Mouse (Mus musculus) forelimb bud, embryonic 11.5 days (tissue): Measurements from ENCODE around the gene Gramd1b.

Experiments used
- DNase-seq: peaks from one replicate; pipeline ENCODE4 v3.0.0-alpha.2; 2012; ENCODE audit warnings: low read depth, low spot score

The Gramd1b gene

DNA sequence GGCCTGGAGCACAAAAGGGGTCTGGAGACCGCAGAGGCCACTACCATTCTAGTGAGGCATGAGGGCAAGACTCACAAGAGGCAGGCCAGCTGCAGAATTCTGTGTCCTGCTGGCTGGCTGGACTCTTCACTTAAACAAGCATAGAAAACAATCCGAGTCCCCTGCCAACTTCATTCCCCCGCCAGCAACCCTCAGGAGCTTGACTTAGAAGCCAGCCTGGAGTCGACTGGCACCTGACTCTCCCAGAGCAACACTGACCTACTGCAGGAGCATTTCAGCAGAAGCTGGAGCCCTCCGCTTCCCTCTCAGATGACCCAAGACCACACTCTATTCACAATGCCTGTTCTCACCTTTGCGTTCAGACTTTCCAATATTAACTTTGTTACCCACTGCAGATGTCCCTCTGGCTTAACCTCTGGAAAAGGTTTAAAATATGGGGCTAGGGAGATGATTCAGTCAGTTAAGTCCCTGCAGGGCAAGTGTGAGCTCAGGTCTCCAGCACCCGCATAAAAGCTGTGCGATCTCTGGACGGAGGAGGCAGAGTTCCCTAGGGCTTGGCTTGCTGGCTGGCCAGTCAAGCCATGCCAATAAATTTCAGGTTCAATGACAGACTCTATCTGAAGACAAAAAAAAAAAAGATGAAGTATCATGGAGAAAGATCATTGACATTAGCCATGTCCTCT is 104.8 kb downstream of the Gramd1b start:
- DNase-seq, result no peak

DNA sequence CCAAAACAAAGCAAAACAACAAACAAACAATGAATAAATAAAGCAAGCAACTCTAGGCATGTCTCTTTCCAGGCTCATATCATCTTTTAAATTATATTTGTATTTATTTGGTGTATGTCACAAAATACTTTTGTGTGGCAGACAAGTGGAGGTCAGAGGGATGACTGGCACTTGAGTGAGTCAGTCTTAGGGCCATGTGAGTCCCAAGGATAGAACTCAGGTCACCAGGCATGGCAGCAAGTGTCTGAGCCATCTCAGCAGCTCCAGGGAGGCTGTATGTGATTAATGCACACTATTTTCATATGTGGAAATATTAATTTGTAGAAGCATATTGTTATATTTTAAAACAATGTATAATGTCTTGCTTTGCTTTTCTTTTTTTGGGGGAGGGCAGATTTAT is 106.3 kb downstream of the Gramd1b start:
- no peak for DNase-seq

DNA sequence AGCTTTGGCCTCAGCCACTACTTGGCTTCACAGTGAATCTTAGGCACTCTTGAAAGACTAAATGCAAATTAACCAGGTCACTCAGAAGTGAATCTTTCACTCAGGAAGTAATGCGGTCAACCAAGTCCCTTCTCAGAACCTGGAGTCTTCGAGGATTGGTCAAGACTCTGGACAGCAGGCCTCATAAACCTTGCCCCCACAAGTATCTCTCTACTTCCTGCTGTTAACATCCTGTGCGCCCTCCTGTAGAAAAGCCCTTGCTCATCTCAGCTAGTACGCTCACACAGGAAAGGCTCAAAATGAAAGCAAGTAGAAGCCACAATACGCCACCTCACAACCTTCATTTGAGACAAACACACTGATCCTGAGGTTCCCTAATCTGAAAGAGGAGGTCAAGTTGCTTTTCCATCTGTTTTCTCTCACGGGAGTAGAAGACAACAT is 107.7 kb downstream of the Gramd1b start:
- no peak for DNase-seq

DNA sequence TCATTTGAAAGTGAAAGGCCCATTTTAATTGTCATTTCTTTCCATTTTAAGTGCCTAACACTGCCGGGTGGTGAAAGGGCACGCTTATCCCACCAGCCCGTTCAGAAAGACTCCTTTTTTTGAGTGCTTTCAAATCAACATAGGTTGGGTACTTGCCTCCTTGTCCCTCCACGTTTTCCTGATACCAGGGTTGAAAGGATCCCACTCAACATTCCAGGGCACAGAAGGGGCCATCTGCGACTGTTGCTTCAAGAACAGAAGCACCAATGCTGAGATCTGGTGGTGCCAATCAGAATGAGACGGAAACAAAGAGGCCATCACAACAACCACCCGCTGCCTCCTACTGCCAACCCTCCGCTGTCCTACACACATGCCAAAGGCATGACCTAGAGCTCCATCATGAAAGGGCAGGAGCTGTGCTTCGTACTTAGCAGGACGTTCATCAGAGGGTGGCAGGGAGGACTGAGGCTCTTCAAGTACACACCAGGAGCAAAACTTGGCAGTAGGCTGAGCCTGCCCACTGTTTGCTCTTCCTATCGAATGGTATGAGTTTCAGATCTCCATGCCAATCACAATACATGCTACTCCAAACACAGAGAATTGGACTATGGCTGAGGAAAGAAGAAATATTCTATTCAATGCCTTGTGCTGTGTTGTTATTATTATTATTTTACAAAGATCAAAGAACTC is 108.7 kb downstream of the Gramd1b start:
- no peak for DNase-seq

DNA sequence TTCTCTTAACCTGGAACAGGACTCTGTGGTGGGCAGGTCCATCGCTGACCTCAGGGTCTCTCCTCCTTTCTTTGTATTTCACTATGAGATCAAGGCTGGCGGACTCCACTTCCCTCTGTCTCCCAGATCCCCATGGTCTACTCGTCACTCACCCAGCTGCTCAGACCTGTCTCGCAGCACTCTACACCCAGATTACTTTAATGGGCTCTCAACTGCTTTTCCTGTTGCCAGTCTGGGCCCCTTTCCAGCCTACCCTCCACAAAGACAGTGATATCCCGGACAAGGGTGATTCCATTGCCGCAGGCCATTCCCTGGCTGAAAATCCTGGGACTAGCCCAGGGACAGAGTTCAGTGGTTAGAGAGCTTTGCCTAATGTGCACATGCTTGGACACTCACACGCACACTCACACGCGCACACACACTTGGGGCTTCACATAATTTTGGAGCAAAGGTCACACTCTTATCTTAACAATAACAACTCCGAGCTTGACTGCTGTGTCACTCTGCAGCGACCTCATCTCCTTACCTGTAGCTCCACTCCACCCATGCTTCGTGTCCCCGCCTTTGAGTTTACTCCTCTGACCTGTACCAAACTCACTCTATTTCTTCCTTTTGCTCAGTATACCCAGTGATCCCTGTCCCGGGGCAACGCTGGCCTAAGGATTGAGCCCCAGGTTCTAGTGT is 110.4 kb downstream of the Gramd1b start:
- no peak for DNase-seq

DNA sequence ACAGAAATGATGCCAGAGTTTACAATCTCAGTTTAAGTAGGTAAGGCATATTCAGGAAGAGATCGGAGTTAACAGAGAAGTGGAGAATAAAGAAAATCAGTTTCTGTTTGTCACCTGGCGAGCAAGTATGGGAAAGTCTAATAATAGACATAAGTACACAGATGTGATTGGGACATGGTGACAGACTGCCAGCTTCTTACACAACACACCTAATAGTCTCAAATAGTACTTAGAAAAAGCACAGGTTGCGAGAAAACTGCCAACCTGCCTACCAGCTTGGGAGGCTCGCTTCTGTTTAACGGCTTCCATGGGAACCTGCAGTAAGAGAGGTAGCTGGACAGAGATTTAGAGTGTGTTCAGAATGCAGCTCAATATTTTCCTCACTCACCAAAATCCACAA is 112.4 kb downstream of the Gramd1b start:
- no peak for DNase-seq

DNA sequence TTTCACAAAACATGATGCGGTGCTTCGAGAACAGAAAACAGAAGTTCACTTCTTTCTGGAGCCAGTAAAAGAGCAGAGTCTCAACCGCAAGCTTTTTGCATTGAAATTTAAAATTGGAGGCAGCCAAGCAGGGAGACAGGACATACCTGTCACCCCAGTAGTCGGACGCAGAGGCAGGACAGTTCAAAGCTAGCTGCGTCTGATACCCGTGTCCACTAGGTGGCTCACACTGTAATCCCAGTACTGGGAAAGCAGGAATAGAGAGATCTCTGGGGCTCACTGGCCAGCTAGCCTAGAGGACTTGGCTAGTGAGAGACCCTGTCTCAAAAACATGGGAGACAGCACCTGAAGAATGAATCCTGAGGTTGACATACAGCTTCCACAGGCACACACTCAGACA is 115.0 kb downstream of the Gramd1b start:
- DNase-seq, result no peak

DNA sequence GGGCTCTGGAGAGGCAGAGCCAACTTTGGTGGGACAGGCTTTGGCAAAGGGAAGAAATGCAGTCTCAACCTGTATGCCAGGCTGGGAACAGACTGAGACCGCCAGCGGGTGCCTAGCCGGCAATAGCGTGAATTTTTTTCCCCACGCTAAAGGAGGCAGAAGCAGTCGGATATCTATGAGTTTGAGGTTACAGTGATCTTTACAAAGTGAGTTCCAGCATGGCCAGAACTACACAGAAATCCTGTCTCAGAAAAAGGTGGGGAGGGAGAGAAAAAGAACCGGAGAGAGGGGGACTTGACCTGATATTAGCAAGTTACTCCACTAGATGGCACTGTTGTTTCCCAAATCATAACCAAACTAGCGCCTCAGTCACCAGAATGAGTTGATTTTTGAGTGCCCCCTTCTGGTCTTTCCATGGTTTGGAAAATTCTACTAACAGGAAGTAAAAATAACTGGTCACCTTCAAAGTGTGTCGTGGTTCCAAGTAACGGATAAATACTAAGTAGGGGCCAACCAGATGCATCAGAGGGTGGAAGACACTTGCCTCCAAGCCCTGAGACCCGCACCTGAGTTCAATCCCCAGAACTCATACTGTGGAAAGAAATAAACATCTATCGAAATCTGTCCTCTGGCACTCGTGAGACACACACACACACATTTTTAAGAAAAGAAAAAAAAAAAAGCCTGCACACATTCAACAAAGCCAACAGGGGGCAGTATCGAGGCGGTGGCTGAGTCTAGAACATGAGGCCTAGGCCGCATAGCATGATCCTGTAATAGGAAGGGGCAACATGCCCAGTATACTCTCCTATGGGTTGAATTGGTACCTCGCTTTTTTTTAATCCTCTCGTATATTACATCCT is 116.0 kb downstream of the Gramd1b start:
- DNase-seq, result peak; percentile 90

DNA sequence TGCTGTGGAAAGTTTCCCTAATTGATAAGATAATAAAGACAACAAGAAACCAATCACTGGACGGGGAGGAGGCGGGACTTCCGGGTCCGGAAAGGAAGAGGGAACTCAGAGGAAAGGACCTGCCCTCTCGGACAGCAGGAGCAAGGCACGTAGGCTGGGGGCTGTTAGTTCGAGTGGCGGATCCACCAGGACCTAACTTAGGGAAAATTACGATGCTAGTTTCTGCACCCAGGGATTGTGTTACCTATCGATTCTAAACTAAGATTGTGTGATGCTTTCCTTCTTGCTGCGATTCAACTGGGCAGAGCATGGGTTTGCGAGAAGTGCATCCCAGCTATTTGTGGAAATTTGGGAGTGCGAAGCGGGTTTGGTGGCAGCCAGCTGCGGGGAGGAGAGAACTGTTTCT is 116.7 kb downstream of the Gramd1b start:
- peak; percentile 58 for DNase-seq

DNA sequence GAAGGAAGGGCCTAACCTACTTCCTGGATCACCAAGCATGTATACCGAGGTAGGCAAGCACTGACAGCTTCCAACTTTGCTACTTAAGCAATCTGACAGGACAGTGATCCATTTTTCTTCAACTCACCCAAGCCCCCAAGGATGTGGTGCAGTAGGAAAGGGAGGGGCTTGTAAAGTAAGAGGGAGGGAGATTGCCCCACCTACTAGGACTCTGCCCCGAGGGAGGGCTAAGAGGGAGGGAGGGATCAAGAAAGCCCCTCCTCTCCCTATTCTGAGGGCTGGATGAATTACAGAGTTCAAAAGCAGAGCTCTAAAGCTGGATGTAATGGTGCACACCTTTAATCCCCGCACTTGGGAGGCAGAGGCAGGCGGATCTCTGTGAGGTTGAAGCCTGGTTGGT is 117.6 kb downstream of the Gramd1b start:
- no peak for DNase-seq

DNA sequence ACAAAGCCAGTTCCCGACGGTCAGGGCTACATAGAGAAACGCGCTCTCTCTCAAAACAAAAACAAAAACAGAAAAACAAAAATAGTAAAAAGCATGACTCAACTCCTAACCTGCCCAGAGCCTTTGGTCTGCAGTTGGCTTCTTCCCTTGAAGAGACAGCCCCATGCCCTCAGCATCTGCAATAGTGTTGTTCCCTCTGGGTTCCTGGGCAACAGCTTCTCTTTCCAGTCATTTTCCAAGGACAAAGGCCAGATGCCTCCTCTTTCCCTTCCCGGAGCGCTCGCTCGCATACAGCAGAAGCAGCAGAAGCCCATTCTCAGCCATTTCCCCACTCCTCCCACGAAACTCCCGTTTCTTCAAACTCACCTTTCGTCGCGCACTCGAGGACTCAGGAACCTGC is 118.3 kb downstream of the Gramd1b start:
- no peak for DNase-seq

DNA sequence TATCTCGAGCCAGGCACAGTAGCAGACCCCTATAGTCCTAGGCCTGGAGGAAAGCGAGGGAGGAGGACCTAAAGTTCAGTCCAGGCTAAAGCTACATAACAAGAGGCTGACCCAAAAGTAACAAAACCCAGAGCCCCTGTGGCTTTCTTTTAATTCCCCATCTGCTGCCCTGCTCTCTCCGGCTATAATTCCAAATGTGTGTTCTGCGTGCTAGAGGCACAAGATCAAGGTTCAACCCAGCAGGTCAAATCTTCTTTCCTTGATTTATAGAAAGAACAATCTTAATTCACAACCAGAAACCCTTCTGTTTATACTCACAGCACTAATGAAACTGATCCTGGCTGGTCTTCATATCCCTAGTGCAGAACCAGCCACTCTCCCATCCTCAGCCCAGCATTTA is 118.9 kb downstream of the Gramd1b start:
- no peak for DNase-seq

DNA sequence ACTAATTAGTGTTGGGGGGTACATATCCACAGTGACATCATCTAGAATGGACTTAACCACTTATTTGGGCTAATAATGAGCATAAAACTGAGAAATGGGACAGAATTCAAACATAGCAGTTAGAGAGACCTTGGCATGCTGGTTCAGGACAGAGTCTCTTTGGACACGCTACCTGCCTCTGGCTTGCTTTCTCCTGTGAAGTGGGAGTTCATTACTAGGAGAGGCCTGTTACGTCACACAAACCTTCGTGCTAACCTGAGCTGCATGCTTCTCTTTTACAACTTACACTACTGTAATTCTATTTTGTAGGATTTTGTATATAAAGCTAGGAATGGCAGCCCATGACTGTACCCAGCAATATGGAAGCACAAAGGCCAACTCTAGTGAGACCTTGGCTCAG is 120.3 kb downstream of the Gramd1b start:
- no peak for DNase-seq

DNA sequence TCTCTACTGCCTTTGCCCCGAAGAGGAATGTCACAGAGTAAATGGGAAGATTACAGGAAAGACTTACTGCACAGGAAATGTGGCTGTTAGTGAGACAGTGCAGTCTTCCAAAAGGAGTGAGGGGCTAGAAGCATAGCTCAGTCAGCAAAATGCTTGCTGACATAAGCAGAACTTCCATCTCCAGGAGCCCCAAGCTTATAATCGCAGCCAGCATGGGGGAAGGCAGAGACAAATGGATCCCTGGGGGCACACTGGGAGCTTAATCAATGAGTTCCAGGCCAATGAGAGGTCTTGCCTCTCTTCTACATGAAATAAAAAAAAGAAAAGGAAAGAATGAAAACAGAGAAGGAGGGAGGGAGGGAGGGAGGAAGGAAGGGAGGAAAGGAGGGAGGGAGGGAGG is 122.1 kb downstream of the Gramd1b start:
- DNase-seq, result no peak

DNA sequence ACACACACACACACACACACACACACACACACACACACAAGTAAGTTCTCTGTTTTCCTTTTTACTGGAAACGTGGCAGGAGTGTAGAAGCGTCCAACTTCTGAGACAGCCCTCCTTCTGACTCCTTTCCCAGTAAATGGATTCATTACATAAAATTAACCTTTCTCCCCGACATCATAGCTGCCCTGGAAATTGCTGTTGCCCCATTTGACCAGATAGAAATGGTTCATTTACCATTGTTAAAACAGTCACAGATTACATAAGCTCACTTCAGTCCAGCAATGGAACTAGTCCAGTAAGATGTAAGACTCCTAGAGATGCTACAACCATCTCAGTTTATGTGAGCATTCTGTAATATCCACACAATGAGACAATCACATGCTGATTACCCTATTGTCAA is 122.8 kb downstream of the Gramd1b start:
- DNase-seq, result no peak

DNA sequence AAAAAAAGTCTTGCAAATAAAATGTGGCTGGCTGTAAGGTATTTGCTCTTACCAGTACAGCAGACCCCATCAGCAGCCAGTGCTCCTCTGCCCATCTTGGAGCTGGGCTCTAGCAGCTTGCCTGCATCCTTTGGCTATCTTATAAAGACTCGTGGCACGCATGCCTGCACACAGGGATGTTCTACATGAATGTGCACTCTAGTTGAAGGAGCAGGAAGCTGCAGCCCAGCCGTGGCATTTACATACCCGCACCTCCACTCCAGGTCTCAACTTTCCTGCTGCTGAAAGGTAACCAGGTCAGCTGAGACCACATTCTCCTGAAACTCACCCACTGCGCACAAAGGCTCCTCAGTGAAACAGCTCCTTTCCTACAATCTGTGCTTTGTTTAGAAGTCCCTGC is 123.3 kb downstream of the Gramd1b start:
- DNase-seq, result no peak

DNA sequence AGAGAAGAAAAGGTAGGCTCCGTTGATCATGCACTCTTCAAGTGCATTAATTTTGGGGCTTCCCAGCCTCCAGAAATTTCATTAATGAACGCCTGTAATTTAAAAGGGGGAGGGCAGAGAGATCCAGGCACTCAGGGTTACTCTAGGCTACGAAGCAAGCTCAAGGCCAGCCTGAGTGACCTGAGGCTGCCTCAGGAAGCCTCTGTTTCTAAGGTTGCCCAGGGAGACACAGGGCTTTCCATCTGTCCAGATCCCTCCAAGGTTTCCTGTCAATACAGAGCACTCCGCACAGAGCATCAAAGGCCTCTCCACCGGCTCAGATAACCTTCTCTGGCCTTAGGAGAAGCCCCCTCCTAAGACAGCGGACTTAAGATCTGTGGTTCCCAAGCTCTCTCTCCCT is 125.4 kb downstream of the Gramd1b start:
- no peak for DNase-seq

DNA sequence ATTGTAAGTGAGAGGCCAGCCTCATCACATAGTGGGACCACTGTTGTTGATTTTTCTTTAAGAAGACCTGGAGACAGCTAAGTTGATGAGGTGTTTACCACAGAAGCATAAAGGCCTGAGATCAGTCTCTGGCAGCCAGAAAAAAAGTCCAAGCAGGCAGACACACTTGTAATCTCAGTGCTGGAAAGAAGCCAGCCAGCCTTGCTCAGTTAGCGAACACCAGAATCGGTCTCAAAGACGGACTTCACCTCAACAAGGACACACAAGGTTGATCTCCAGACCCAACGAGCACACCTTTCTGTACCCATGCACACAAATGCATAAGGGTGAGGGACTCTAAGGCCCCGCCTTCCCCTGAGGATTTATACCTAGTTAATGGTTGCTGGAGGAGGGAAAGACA is 125.9 kb downstream of the Gramd1b start:
- no peak for DNase-seq

DNA sequence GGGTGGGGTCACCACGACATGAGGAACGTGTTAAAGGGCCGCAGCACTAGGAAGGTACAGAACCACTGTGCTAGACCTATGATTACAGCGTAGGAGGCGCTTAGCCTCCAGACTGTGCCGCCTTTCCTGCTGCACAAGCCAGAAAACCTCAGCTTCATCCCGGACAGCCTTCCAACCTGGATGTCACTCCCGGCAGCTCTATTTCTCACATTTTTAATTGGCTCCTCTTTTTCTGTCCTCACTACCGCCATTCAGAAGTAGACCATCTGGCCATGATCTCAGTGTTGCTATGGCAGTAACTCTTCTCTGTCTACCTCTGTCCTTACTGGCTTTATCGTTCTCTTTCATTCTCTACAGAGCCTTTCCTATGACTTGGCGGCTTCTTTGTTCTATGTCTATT is 126.5 kb downstream of the Gramd1b start:
- no peak for DNase-seq

DNA sequence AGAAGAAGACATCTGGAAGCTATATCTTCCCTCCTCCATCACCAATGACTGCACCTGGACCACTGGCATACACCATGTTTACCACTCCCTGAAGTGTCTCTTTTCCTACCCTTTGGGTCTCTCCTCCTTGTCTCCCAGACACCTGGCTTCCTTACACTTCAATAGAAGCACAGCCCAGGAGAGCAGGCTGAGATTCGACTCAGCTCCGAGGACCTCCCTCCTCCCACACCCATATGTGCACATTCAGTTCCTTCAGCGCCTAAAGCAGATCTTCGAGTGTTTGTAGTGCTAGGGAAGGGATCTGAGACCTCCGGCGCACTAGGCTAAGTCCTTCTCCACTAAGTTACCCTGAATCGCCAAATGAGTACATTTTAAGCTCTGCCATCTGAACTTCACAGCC is 127.4 kb downstream of the Gramd1b start:
- no peak for DNase-seq

DNA sequence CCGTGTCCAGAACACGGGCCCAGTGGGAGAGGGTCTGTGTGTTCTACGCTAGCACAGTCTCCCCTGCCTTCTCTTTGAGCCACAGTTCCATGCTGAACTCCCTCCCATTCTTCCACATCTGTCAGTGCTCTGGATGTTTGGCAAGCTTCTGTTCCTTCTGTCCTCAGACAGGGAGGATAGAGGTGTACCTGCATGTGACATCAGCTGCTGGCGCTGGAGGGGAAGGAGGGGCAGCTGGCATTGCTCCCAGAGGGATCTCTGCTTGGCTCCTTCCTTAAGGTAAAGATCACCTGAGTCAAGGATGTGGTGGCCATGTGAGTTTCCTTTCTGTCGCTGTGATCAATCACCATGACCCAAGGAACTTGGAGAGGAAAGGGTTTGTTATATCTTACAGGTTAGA is 129.4 kb downstream of the Gramd1b start:
- no peak for DNase-seq

DNA sequence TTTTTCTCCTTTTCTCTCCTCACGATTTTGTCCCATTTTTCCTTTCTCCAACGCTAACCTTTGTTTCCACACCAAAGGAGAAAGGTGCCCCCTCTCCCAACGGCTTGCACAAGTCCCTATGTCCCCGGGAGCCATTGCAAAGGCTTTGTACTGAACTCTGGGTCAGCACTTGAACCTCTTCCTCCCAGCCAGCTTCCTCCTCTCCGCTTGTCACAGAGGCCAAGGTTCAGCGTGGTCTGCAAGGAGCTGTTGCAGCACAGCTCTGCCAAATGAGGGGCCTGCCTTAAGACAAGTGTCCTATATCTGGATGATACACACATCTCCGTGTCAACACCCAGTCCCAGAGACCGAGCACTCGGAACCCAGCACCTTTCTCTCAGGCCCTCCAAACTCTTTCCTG is 130.3 kb downstream of the Gramd1b start:
- no peak for DNase-seq
